Mouse (Mus musculus): ENCODE data around the gene Rps12. TPM values are rescaled to one million over a fixed set of nuclear protein-coding genes. Genes with fewer than 3 reads are reported as not detected.
"Not testable (repeated sequence)": the region's sequence is repeated elsewhere in the genome, so short reads cannot be mapped to it uniquely, and the experiment has no call there.

The Rps12 gene
- polyA plus RNA-seq, 1 experiment from 2014 or later, result 105 TPM

DNA sequence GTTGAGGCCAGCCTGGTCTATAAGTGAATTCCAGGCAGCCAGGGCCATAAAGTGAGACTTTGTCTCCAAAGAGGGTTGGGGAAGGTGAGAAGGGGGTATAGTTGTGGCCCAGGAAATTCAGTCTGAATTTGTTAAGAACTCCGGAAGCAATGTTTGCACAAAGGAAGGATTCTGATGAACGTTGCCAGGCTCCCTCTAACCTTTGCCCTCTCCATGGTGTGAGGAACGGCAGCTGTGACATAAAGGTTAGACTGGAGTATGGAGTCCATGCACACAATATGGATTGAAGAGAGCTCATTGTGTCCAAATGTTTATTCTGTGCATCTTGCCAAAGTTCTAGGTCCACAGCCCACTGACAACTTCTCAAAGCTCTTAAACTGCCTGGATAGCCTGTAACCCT, 12.9 kb upstream of the Rps12 start:
- Histone ChIP-seq H3K4me1 (0 out of 2 replicates have a peak, but pooled peaks cover 4% of the 10 kb centered on the region), H3K4me2 (replicated peaks) (no peak overlapping the region), H3K27me3 (replicated peaks) (no peaks in the 10 kb centered on the region), H3K9me3 (no peaks in the 10 kb centered on the region), H3K36me3 (peaks cover 11% of the 10 kb centered on the region; the same call in 1 of the 2 replicates), H3K9ac (no peak overlapping the region), H3K27ac (no peak overlapping the region), H3K4me3 (no peak overlapping the region)
- WGBS, result 17% methylated on average over 3 of the region's 3 CpGs
- ATAC-seq (ENCODE audit: low FRiP score, low read depth), result no peak

DNA sequence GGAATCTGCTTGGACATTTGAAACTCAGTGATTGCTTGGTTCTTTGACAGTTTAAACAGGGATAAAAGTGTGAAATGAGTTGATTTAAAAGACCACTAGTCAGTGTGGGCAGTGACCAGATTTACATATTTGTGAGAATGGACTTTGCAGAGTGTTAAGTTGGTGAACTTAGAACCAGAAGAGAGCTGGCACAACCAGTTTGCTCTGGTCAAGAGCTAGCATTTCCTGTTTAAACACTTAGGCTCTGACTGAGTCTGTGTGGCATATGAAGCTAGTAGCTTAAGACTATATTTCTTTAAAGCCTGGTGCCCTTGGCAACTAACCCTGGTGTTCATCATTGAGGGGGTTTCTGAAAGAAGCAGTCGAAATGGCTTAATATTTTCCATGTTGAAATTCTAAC, 11.1 kb upstream of the Rps12 start:
- H3K4me2 ChIP-seq (replicated peaks), result peak overlapping the region; percentile 73
- H3K9ac ChIP-seq, result no peak overlapping the region
- WGBS, result 73% methylated on average over 1 of the region's 1 CpGs
- no peak overlapping the region for H3K27ac ChIP-seq
- H3K27me3 ChIP-seq (replicated peaks), result no peaks in the 10 kb centered on the region
- no peaks in the 10 kb centered on the region for H3K9me3 ChIP-seq
- H3K36me3 ChIP-seq, result peaks cover 10% of the 10 kb centered on the region; the same call in 1 of the 2 replicates
- ATAC-seq (ENCODE audit: low FRiP score, low read depth), result no peak
- no peak overlapping the region for H3K4me3 ChIP-seq
- H3K4me1 ChIP-seq, result 0 out of 2 replicates have a peak, but pooled peaks cover 4% of the 10 kb centered on the region

DNA sequence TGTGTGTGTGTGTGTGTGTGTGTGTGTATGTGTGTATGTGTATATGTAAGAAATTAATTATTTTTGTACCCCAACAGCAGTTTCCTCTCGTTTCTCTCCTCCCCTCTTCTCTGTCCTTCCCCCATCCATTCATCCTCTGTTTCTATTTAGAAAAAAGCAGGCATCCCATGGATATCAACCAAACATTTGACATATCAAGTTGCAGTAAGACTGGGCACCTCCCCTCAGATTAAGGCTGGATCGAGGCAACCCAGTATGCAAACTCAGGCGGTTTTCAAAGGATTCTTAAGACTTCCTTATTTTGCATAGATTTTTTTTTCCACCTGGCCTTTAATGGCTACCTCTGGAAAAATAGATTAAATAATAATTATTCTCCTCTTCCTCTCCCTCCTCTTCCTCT, 10.5 kb upstream of the Rps12 start:
- H3K27me3 ChIP-seq (replicated peaks), result no peaks in the 10 kb centered on the region
- H3K36me3 ChIP-seq, result peaks cover 10% of the 10 kb centered on the region; the same call in 1 of the 2 replicates
- no peaks in the 10 kb centered on the region for H3K9me3 ChIP-seq
- H3K4me2 ChIP-seq (replicated peaks), result peak overlapping the region; percentile 73
- WGBS, result 25% methylated on average over 3 of the region's 3 CpGs
- peak overlapping the region; percentile 57; the same call in 1 of the 2 replicates for H3K4me3 ChIP-seq
- H3K9ac ChIP-seq, result no peak overlapping the region
- H3K27ac ChIP-seq, result no peak overlapping the region
- 0 out of 2 replicates have a peak, but pooled peaks cover 4% of the 10 kb centered on the region for H3K4me1 ChIP-seq
- no peak for ATAC-seq (ENCODE audit: low FRiP score, low read depth)

DNA sequence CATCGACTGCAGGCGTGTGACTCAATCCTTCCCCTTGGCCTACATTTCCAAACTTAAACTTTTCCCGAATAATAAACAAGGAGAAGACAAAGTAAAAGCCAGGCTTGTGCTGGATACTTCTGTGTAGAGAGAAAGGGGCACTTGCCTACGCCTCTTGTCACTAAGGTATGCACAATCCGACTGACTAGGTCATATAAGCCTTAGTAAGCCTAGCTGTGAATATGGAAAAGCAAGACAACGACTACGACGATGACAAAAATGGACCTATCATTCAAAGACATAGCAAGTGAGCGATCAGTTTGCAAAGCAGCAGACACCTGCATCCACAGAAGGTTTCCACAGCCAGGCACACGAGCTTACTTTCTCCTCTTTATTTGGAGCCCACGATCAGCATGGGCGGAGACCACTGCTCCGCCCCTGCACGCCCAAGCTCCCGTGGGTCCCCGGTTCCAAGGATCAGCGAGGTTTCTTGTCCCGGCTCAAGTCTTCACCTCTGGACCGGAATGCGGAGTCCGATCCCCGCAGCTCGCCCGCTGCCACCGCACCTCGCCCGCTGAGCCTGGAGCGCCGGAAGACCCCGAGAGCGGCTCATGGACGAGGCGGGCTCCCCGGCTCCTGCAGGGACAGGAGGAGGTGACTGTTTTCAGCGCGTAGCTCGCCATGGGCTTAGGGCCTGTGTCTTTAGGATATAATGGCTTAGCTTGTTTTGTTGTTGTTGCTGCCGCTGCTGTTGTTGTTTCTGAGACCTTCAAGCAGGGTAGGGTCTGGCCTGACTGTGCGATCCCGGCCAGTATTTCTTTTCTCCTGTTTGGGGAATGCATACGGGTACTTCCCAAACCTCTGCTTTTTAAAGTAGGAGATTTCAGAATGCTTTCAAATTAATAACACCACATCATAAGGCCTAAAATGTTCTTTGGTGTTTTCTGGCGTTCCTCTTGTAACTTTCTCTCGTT, 9.8 kb upstream of the Rps12 start, which contains the start of gene Slc18b1:
Gene Slc18b1, plus strand, starts transcription at position 436 of the 953 bp plus-strand sequence.
- ATAC-seq (ENCODE audit: low FRiP score, low read depth), result peak; percentile 56
- peak within 1 kb of the TSS; percentile 73 for H3K4me2 ChIP-seq (replicated peaks)
- 0 out of 2 replicates have a peak, but pooled peaks cover 4% of the 10 kb centered on the region for H3K4me1 ChIP-seq
- H3K27ac ChIP-seq, result no peak within 1 kb of the TSS
- H3K36me3 ChIP-seq, result peaks cover 7% of the 10 kb centered on the region; the same call in 1 of the 2 replicates
- no peaks in the 10 kb centered on the region for H3K9me3 ChIP-seq
- 5% methylated on average over 43 of the region's 43 CpGs for WGBS
- H3K9ac ChIP-seq, result peak within 1 kb of the TSS; percentile 80
- H3K4me3 ChIP-seq, result peak within 1 kb of the TSS; percentile 57
- no peaks in the 10 kb centered on the region for H3K27me3 ChIP-seq (replicated peaks)

DNA sequence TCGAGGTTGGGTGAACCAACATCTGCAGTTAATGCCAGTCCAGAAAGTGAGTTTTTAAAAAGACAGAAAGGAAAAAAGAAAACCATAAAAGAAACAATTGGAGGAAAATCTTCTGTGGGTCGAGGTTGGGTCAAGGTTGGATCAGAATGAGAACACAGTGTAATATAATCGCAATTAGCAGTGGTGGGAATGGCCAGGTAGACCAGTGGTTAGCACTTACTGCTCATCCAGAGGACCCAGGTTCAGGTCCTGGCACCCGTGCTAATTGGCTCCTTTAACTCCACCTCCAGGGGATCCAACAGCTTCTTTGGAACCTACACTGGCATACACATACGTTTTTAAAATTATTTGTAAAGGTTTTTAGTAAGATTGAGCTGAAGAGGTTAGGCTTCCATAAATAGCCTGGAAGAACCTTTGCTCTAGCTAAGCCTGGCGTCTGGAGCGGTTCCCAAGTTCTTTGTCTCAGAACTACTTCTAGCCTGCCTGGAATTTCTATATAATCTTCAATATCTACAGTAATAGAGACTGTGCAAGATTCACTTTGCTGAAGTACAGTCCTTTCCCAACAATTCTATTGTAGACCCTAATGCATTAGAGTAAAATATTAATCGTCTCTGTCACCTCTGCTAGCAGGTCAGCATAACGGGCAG, 8.9 kb upstream of the Rps12 start:
- Histone ChIP-seq H3K9ac (no peak overlapping the region), H3K4me2 (replicated peaks) (peak overlapping the region; percentile 73), H3K27me3 (replicated peaks) (no peaks in the 10 kb centered on the region), H3K36me3 (0 out of 2 replicates have a peak, but pooled peaks cover 4% of the 10 kb centered on the region), H3K9me3 (no peaks in the 10 kb centered on the region), H3K27ac (no peak overlapping the region), H3K4me3 (no peak overlapping the region), H3K4me1 (0 out of 2 replicates have a peak, but pooled peaks cover 4% of the 10 kb centered on the region)
- no peak for ATAC-seq (ENCODE audit: low FRiP score, low read depth)
- 64% methylated on average over 9 of the region's 9 CpGs for WGBS

DNA sequence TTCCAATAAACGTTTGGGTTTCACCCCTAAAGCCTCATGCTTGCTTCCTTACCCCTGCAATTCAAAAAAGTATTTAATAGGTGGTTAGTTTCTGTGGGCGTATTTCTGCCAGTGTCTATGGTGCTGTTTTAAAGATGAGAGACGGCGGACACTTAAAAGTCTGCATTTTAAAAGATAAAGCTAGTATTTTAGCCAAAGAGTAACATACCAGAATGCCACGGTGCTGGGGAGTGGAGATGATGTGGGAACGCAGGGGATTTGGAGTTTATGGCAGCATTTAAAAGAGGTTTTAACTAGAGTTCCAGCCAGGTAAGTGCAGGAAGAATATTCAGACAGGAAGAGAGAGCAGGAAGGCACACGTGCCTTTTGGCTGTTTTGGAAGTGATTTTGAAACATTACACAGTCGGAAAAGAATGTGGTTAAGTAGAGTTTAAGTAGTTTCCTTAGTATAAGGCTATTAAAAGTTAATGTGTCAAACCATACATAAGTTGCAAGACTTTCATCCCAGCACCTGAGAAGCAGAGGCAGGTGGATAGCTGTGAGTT, 1.1 kb upstream of the Rps12 start:
- Histone ChIP-seq H3K9ac (peak overlapping the region; percentile 69), H3K27ac (no peak overlapping the region), H3K9me3 (no peaks in the 10 kb centered on the region), H3K36me3 (peaks cover 27% of the 10 kb centered on the region), H3K27me3 (replicated peaks) (no peaks in the 10 kb centered on the region), H3K4me3 (peak overlapping the region; percentile 61), H3K4me2 (replicated peaks) (peak overlapping the region; percentile 77), H3K4me1 (peaks cover 22% of the 10 kb centered on the region)
- 11% methylated on average over 8 of the region's 8 CpGs for WGBS
- no peak for ATAC-seq (ENCODE audit: low FRiP score, low read depth)

DNA sequence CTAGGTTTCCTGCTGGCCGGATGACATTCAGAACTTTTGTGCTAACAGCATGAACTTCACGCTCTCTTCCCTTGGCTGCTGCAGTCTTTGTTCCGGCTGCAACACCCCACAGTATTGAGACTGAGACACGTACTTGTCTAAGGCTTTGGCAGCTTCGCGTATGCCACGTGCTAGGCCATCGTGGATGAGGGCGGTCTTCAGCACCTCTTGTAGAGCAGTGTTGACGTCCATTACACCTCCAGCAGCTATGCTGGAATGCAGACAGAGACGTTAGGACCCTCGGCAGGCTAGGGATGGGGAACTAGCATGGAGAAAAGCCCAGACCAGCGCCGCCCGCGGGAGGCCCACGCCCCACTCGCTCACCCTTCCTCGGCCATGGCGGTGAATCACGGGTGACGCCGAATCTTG, 440 bp downstream of the Rps12 start:
- peak overlapping the region; percentile 90 for H3K9ac ChIP-seq
- under 1% methylated on average over 23 of the region's 23 CpGs for WGBS
- not testable (repeated sequence) for H3K9me3 ChIP-seq; H3K27me3 ChIP-seq (replicated peaks)
- H3K4me1 ChIP-seq, result peaks cover 23% of the 10 kb centered on the region
- H3K4me3 ChIP-seq, result peak overlapping the region; percentile 72
- ATAC-seq (ENCODE audit: low FRiP score, low read depth), result peak; percentile 61
- peak overlapping the region; percentile 94 for H3K4me2 ChIP-seq (replicated peaks)
- peak overlapping the region; percentile 9; the same call in 1 of the 2 replicates for H3K27ac ChIP-seq
- H3K36me3 ChIP-seq, result peaks cover 32% of the 10 kb centered on the region

DNA sequence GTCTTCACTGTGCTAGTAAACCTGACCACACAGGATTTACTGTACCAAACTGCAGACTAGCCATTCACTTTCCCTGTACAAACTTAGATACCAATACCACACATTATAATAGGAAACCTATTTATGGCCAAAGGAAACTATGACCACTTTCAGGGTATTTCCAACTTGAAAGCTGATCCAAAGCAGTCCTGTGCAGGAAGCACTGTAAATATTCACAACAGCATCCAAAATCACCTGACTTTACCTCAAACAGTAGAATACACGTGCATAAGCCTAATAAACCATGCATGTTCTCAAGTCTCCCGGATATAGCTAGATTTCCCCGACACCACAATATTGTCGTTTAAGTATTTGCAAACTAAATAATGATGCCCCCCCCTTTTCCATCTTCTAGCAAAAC, 1.0 kb downstream of the Rps12 start:
- Histone ChIP-seq H3K4me1 (peaks cover 23% of the 10 kb centered on the region), H3K4me2 (replicated peaks) (peak overlapping the region; percentile 94), H3K4me3 (peak overlapping the region; percentile 72), H3K27me3 (replicated peaks) (no peaks in the 10 kb centered on the region), H3K36me3 (peaks cover 37% of the 10 kb centered on the region), H3K9me3 (no peaks in the 10 kb centered on the region), H3K9ac (peak overlapping the region; percentile 90), H3K27ac (no peak overlapping the region)
- ATAC-seq (ENCODE audit: low FRiP score, low read depth), result no peak
- under 1% methylated on average over 4 of the region's 4 CpGs for WGBS

DNA sequence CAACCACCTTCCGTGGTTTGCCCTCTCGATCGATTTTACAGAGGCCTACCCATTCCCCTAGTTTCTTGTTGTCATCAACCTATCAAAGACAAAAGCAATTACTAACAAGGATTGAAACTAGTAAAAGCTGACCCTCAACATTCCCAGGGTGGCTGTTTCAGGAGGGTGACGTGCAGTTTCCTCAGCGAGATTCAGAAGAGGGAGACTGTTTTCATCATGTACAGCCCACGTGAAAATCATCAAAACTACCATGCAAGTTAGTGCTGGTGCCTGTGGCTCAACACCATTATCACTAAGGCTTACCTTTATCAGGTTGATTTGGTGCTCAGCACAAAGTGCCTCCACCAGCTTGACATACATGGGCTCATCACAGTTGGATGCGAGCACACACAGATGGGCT, 1.5 kb downstream of the Rps12 start:
- 45% methylated on average over 7 of the region's 7 CpGs for WGBS
- ATAC-seq (ENCODE audit: low FRiP score, low read depth); H3K27me3 ChIP-seq (replicated peaks); H3K27ac ChIP-seq; H3K9me3 ChIP-seq: not testable (repeated sequence)
- peak overlapping the region; percentile 72 for H3K4me3 ChIP-seq
- peaks cover 37% of the 10 kb centered on the region for H3K36me3 ChIP-seq
- peak overlapping the region; percentile 90; the same call in 1 of the 2 replicates for H3K9ac ChIP-seq
- peak overlapping the region; percentile 94 for H3K4me2 ChIP-seq (replicated peaks)
- H3K4me1 ChIP-seq, result peaks cover 23% of the 10 kb centered on the region

DNA sequence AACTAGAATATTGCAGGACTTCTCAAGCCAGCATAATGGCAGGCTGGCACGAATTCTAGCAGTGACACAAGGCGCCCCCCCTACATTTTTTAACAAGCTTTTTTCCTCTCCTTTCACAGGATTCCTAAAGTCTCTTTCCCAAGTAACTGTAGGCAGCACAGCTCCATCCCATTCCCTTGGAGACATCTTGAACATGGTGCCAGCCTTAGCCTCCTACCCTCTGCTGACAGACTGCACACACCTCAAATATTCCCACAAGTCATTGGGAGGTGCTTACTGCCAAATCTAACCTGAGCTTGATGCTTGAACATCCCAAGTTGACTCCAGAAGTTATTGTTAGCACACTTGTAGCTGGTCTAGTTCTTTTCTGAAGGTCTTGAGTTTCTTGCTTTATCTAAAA, 3.0 kb downstream of the Rps12 start:
- Histone ChIP-seq H3K4me2 (replicated peaks) (no peak overlapping the region), H3K36me3 (peaks cover 37% of the 10 kb centered on the region), H3K4me3 (no peak overlapping the region), H3K9ac (no peak overlapping the region), H3K27me3 (replicated peaks) (no peaks in the 10 kb centered on the region), H3K9me3 (no peaks in the 10 kb centered on the region), H3K4me1 (peaks cover 23% of the 10 kb centered on the region), H3K27ac (no peak overlapping the region)
- ATAC-seq (ENCODE audit: low FRiP score, low read depth), result no peak
- 34% methylated on average over 2 of the region's 2 CpGs for WGBS

DNA sequence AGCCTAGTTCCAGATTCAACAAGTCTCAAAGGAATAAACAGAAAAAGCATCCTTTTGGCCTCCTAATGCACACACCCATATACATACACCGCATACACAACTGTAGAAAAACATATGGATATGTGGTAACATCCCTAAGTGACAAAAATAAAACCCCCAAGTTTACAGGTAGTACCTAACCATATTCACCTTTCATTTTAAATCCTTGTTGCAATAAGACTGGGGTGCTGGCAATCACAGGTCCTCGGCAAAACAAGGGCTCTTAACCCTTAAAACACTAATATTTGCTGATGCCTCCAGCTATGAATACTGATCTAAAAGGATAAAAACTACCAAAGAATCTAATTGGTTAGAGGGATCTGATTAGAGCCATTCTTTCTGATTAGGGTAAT, 3.6 kb downstream of the Rps12 start:
- ATAC-seq (ENCODE audit: low FRiP score, low read depth), result no peak
- 23% methylated on average over 2 of the region's 2 CpGs for WGBS
- Histone ChIP-seq H3K27ac (no peak overlapping the region), H3K9ac (no peak overlapping the region), H3K9me3 (no peaks in the 10 kb centered on the region), H3K4me1 (peaks cover 23% of the 10 kb centered on the region), H3K4me3 (no peak overlapping the region), H3K4me2 (replicated peaks) (no peak overlapping the region), H3K36me3 (peaks cover 37% of the 10 kb centered on the region), H3K27me3 (replicated peaks) (no peaks in the 10 kb centered on the region)
